Mouse (Mus musculus): Measurements from ENCODE around the gene Pnmal1. TPM values are rescaled to one million over a fixed set of nuclear protein-coding genes. Genes with fewer than 3 reads are reported as not detected.
A peak's percentile ranks its signal among the peaks of the same experiment; 100 is the strongest.

Pnmal1 gene
- polyA plus RNA-seq, 1 experiment from 2014 or later: 2.8 TPM

- no peaks in the 10 kb centered on the region for H3K27me3 ChIP-seq
- no peak for ATAC-seq (ENCODE audit: insufficient number of reproducible peaks, insufficient read depth, low FRiP score, low TSS enrichment)
- 0 out of 2 replicates have a peak overlapping the region, but pooled peaks have one; percentile 10 for H3K9ac ChIP-seq
- no peak overlapping the region for H3K4me2 ChIP-seq (replicated peaks)
- no peak overlapping the region for H3K4me3 ChIP-seq
- no peaks in the 10 kb centered on the region for H3K9me3 ChIP-seq
- WGBS: 75% methylated on average over 3 of the region's 3 CpGs
- H3K4me1 ChIP-seq: peaks cover 47% of the 10 kb centered on the region
- H3K27ac ChIP-seq: no peak overlapping the region
- peaks cover 55% of the 10 kb centered on the region for H3K36me3 ChIP-seq
Measured at GRCm38 (mm10) chr7:16918670-16919069, 40.8 kb upstream of the Pnmal1 start.

GRCm38 (mm10) chr7:16919395-16920149, 39.9 kb upstream of the Pnmal1 start:
- Histone ChIP-seq H3K27me3 (no peaks in the 10 kb centered on the region), H3K9ac (peak overlapping the region; percentile 10), H3K27ac (0 out of 2 replicates have a peak overlapping the region, but pooled peaks have one; percentile 46), H3K4me1 (peaks cover 47% of the 10 kb centered on the region), H3K9me3 (no peaks in the 10 kb centered on the region), H3K4me3 (0 out of 2 replicates have a peak overlapping the region, but pooled peaks have one; percentile 3), H3K36me3 (peaks cover 49% of the 10 kb centered on the region), H3K4me2 (replicated peaks) (peak overlapping the region; percentile 33)
- 78% methylated on average over 13 of the region's 13 CpGs for WGBS
- ATAC-seq (ENCODE audit: insufficient number of reproducible peaks, insufficient read depth, low FRiP score, low TSS enrichment): no peak

DNA sequence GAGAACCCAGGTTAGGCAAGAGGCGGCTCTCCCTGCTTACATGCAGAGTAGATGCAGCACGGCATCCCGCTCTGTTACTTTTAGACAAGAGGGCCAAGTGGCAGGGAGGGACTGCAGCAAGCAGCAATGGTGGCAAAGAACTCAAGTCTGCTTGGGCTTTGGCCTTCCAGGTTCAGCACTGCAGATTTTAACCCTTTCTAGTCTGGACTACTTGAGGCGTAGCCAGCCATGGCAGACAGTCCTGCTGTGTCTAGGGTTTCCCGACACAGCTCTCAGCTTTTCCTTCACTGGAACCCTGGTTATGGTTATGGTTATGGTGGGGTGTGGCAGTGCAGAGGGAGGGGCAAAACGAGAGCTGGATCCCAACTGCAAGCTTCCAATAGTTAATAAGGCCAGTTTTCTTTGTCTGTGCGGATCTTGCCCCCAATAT, 39.3 kb upstream of the Pnmal1 start:
- H3K9ac ChIP-seq: peak overlapping the region; percentile 10
- H3K4me3 ChIP-seq: 0 out of 2 replicates have a peak overlapping the region, but pooled peaks have one; percentile 3
- WGBS: 70% methylated on average over 7 of the region's 7 CpGs
- ATAC-seq (ENCODE audit: insufficient number of reproducible peaks, insufficient read depth, low FRiP score, low TSS enrichment): no peak
- peaks cover 47% of the 10 kb centered on the region for H3K4me1 ChIP-seq
- no peaks in the 10 kb centered on the region for H3K9me3 ChIP-seq
- 0 out of 2 replicates have a peak overlapping the region, but pooled peaks have one; percentile 46 for H3K27ac ChIP-seq
- peaks cover 43% of the 10 kb centered on the region for H3K36me3 ChIP-seq
- H3K4me2 ChIP-seq (replicated peaks): peak overlapping the region; percentile 33
- H3K27me3 ChIP-seq: no peaks in the 10 kb centered on the region

DNA sequence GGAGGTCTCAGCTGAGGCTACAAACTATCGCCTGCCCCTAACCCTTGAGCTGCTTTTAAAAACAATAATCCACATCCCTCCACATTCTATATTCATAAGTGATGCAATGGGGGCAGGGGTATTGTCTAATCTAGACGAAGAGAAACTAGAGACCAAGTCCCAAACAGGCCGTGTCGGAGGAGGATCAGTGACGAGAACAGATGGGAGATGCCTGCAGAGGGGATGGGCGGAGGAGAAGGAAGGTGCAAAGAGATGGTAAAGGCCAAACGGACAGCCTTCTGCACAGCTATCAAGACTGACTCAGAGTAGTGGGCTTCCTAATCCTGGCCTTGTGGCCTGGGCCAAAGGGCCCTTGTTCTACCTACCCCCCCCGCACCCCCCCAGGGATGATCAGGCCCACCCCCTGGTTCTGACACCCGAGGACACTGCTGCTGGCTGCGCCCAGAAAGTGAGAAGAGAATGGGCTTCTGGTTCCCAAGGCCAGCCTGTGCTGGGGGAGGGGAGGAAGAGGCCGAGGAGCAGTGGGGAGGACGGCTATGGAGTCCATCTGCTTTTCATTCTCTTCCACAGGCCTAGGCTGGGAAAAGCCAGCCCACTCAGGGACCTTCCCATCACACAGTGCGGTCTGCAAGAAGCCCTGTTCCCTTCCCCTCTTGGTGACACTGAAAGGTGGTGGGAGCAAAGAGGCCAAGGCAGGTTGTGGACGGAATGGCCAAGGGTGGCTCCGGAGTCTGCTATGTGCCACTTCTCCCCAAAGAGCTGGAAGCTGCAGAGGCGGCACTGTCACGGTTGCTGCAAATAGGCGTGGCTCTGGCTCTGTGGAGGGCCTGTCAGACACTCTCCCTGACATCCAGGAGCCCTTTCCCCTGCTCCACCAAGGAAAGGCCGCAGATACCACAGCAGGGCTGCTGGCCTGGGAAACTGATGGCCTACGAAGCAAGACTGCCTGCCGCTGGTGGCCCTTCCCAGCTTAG, 38.4 kb upstream of the Pnmal1 start:
- peak overlapping the region; percentile 97 for H3K9ac ChIP-seq
- WGBS: 30% methylated on average over 21 of the region's 21 CpGs
- H3K27me3 ChIP-seq: no peaks in the 10 kb centered on the region
- H3K4me2 ChIP-seq (replicated peaks): peak overlapping the region; percentile 88
- H3K4me1 ChIP-seq: peaks cover 47% of the 10 kb centered on the region
- H3K4me3 ChIP-seq: peak overlapping the region; percentile 96
- H3K36me3 ChIP-seq: peaks cover 35% of the 10 kb centered on the region
- no peaks in the 10 kb centered on the region for H3K9me3 ChIP-seq
- peak overlapping the region; percentile 97 for H3K27ac ChIP-seq
- ATAC-seq (ENCODE audit: insufficient number of reproducible peaks, insufficient read depth, low FRiP score, low TSS enrichment): peak; percentile 1; the same call in 1 of the 2 replicates

- H3K9me3 ChIP-seq: no peaks in the 10 kb centered on the region
- H3K27me3 ChIP-seq: no peaks in the 10 kb centered on the region
- no peak for ATAC-seq (ENCODE audit: insufficient number of reproducible peaks, insufficient read depth, low FRiP score, low TSS enrichment)
- H3K9ac ChIP-seq: peak overlapping the region; percentile 97
- 33% methylated on average over 6 of the region's 6 CpGs for WGBS
- H3K4me1 ChIP-seq: peaks cover 47% of the 10 kb centered on the region
- peak overlapping the region; percentile 96 for H3K4me3 ChIP-seq
- peak overlapping the region; percentile 88 for H3K4me2 ChIP-seq (replicated peaks)
- peak overlapping the region; percentile 97 for H3K27ac ChIP-seq
- peaks cover 27% of the 10 kb centered on the region for H3K36me3 ChIP-seq
Measured at GRCm38 (mm10) chr7:16921881-16922335, 37.6 kb upstream of the Pnmal1 start.

- Histone ChIP-seq H3K9ac (peak overlapping the region; percentile 97), H3K27me3 (no peaks in the 10 kb centered on the region), H3K4me3 (peak overlapping the region; percentile 96), H3K27ac (peak overlapping the region; percentile 97), H3K4me2 (replicated peaks) (peak overlapping the region; percentile 88), H3K36me3 (peaks cover 21% of the 10 kb centered on the region), H3K9me3 (no peaks in the 10 kb centered on the region), H3K4me1 (peaks cover 47% of the 10 kb centered on the region)
- no peak for ATAC-seq (ENCODE audit: insufficient number of reproducible peaks, insufficient read depth, low FRiP score, low TSS enrichment)
- 47% methylated on average over 10 of the region's 10 CpGs for WGBS
Measured at GRCm38 (mm10) chr7:16922360-16922973, 37.0 kb upstream of the Pnmal1 start.

- no peak for ATAC-seq (ENCODE audit: insufficient number of reproducible peaks, insufficient read depth, low FRiP score, low TSS enrichment)
- peak overlapping the region; percentile 97 for H3K9ac ChIP-seq
Measured at GRCm38 (mm10) chr7:16923283-16924036, 36.0 kb upstream of the Pnmal1 start.

GRCm38 (mm10) chr7:16924037-16924834, 35.2 kb upstream of the Pnmal1 start, which contains the start of gene Calm3:
Calm3 (minus strand) TSS chr7:16924114.
- 2% methylated on average over 64 of the region's 64 CpGs for WGBS
- Histone ChIP-seq H3K4me2 (replicated peaks) (peak within 1 kb of the TSS; percentile 88), H3K36me3 (peaks cover 4% of the 10 kb centered on the region), H3K9ac (peak within 1 kb of the TSS; percentile 97), H3K27ac (peak within 1 kb of the TSS; percentile 97), H3K4me1 (peaks cover 38% of the 10 kb centered on the region), H3K27me3 (no peaks in the 10 kb centered on the region), H3K4me3 (peak within 1 kb of the TSS; percentile 96), H3K9me3 (no peaks in the 10 kb centered on the region)
- peak; percentile 87 for ATAC-seq (ENCODE audit: insufficient number of reproducible peaks, insufficient read depth, low FRiP score, low TSS enrichment)

More at GRCm38 (mm10) chr7:16923283-16924036, 36.0 kb upstream of the Pnmal1 start:
- Histone ChIP-seq H3K9me3 (no peaks in the 10 kb centered on the region), H3K27me3 (no peaks in the 10 kb centered on the region), H3K4me1 (peaks cover 45% of the 10 kb centered on the region), H3K4me3 (peak overlapping the region; percentile 96), H3K36me3 (peaks cover 11% of the 10 kb centered on the region), H3K27ac (peak overlapping the region; percentile 97), H3K4me2 (replicated peaks) (peak overlapping the region; percentile 88)
- under 1% methylated on average over 57 of the region's 57 CpGs for whole genome bisulfite sequencing

- H3K9me3 ChIP-seq: no peaks in the 10 kb centered on the region
- no peaks in the 10 kb centered on the region for H3K4me1 ChIP-seq
- H3K27me3 ChIP-seq: no peaks in the 10 kb centered on the region
- no peak for ATAC-seq (ENCODE audit: insufficient number of reproducible peaks, insufficient read depth, low FRiP score, low TSS enrichment)
- no peak overlapping the region for H3K4me2 ChIP-seq (replicated peaks)
- no peak overlapping the region for H3K27ac ChIP-seq
- H3K9ac ChIP-seq: no peak overlapping the region
- H3K4me3 ChIP-seq: no peak overlapping the region
- H3K36me3 ChIP-seq: no peaks in the 10 kb centered on the region
- 53% methylated on average over 2 of the region's 2 CpGs for WGBS
Measured at GRCm38 (mm10) chr7:16928341-16928740, 31.1 kb upstream of the Pnmal1 start.

- Histone ChIP-seq H3K9me3 (no peaks in the 10 kb centered on the region), H3K4me2 (replicated peaks) (no peak overlapping the region), H3K9ac (no peak overlapping the region), H3K4me3 (no peak overlapping the region), H3K27me3 (no peaks in the 10 kb centered on the region), H3K27ac (no peak overlapping the region), H3K4me1 (no peaks in the 10 kb centered on the region), H3K36me3 (no peaks in the 10 kb centered on the region)
- WGBS: 5% methylated on average over 1 of the region's 1 CpGs
- no peak for ATAC-seq (ENCODE audit: insufficient number of reproducible peaks, insufficient read depth, low FRiP score, low TSS enrichment)
Measured at GRCm38 (mm10) chr7:16930850-16931249, 28.6 kb upstream of the Pnmal1 start.

All from embryonic facial prominence, embryonic 12.5 days (tissue).